Mouse (Mus musculus) heart, embryonic 14.5 days (tissue): ENCODE measurements at regions not wholly inside any gene's neighbourhood (a gene's known extent, or its start where the extent isn't known, plus 50 kb on each side); places are given as distances from the start of the nearest gene placed in this dataset.

Experiments
- ATAC-seq: fragments of 200-750 bp; cut with Nextera tagmentation; 2 replicates; pipeline ENCODE4 v1.8.0; 2017; ENCODE audit warnings: low read depth, moderate TSS enrichment; ENCODE audit not compliant: insufficient number of reproducible peaks, insufficient read depth, low FRiP score
- H3K27ac ChIP-seq, 2 experiments: fragments of 200-500 bp in 1 of 2; fragments of 300-500 bp in 1 of 2; sonication (generic) in 1 of 2; replicated peaks in 1 of 2; 2 replicates each; pipeline ENCODE4 v1.5.1; 2012 to 2014; ENCODE audit warnings: low read depth in 2 of 2, low read length in 2 of 2, control low read depth in 1 of 2, mild to moderate bottlenecking in 1 of 2, mixed read lengths in 1 of 2; ENCODE audit not compliant: control insufficient read depth in 1 of 2, insufficient read depth in 1 of 2
- H3K27me3 ChIP-seq: fragments of 300-500 bp; sonication (generic); 2 replicates; pipeline ENCODE4 v1.6.1; 2014; ENCODE audit warnings: mild to moderate bottlenecking, low read length, control low read depth; ENCODE audit not compliant: control insufficient read depth, insufficient read depth
- H3K36me3 ChIP-seq: fragments of 300-500 bp; sonication (generic); 2 replicates; pipeline ENCODE4 v1.6.1; 2014; ENCODE audit warnings: mild to moderate bottlenecking, control low read depth, low read length, mixed read lengths; ENCODE audit not compliant: control insufficient read depth, insufficient read depth
- H3K4me1 ChIP-seq, 2 experiments: fragments of 200-500 bp in 1 of 2; fragments of 300-500 bp in 1 of 2; sonication (generic) in 1 of 2; 2 replicates each; pipeline ENCODE4 v1.6.1; 2012 to 2014; ENCODE audit warnings: low read length in 2 of 2, control low read depth in 1 of 2, mixed read lengths in 1 of 2; ENCODE audit not compliant: control insufficient read depth in 2 of 2, insufficient read depth in 2 of 2
- H3K4me2 ChIP-seq: fragments of 300-500 bp; sonication (generic); 2 replicates; pipeline ENCODE4 v1.6.1; 2014; ENCODE audit warnings: mild to moderate bottlenecking, low read length
- H3K4me3 ChIP-seq, 2 experiments: fragments of 200-500 bp in 1 of 2; fragments of 300-500 bp in 1 of 2; sonication (generic) in 1 of 2; 2 replicates each; pipeline ENCODE4 v1.5.1; 2012 to 2014; ENCODE audit warnings: low read length in 2 of 2, mild to moderate bottlenecking in 2 of 2, control low read depth in 1 of 2, low read depth in 1 of 2, moderate library complexity in 1 of 2; ENCODE audit not compliant: control insufficient read depth in 1 of 2, insufficient read depth in 1 of 2
- H3K9ac ChIP-seq: fragments of 300-500 bp; sonication (generic); 2 replicates; pipeline ENCODE4 v1.6.1; 2014; ENCODE audit warnings: mild to moderate bottlenecking, low read length
- H3K9me3 ChIP-seq: fragments of 300-500 bp; sonication (generic); 2 replicates; pipeline ENCODE4 v1.6.1; 2016; ENCODE audit warnings: low read length, control low read depth; ENCODE audit not compliant: control insufficient read depth
- WGBS: fragments of 180-500 bp; shearing (Covaris S2); extraction: QIAGEN DNeasy Blood & Tissue Kit; methylation state at CpG from one replicate; pipeline ENCODE4 v1.1.7; 2014; 5-methylcytosine and 5-hydroxymethylcytosine counted together

DNA sequence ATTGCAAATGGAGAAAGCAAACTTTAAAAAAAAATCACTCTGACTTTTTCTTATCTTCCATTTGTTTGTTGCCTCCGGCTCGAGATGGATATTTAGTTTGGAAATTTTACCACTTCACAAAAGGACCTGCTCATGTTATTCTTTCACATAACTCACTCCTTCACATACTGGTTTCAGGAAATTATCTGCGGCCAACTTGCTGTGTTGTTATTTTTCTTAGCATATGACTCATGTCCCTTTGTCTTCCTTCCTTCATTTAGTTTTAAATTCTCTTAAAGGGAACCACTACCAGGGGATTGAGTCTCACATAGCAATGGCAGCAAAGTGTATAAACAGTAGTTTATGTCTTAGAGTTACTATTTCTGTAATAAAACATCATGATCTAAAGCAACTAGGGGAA lies 217.8 kb downstream of the Ahr start:
- peak; percentile 39; the same call in 1 of the 2 replicates for ATAC-seq
- H3K36me3 ChIP-seq: no peaks in the 10 kb centered on the region
- H3K9me3 ChIP-seq: no peaks in the 10 kb centered on the region
- no peak overlapping the region for H3K4me3 ChIP-seq
- H3K27ac ChIP-seq: peak overlapping the region; percentile 37 to 62; a peak in 1 of 4 replicates
- no peak overlapping the region for H3K9ac ChIP-seq
- H3K27me3 ChIP-seq: no peaks in the 10 kb centered on the region
- H3K4me2 ChIP-seq: no peak overlapping the region
- H3K4me1 ChIP-seq: no peaks in the 10 kb centered on the region
- 49% methylated on average over 3 of the region's 3 CpGs for whole genome bisulfite sequencing

DNA sequence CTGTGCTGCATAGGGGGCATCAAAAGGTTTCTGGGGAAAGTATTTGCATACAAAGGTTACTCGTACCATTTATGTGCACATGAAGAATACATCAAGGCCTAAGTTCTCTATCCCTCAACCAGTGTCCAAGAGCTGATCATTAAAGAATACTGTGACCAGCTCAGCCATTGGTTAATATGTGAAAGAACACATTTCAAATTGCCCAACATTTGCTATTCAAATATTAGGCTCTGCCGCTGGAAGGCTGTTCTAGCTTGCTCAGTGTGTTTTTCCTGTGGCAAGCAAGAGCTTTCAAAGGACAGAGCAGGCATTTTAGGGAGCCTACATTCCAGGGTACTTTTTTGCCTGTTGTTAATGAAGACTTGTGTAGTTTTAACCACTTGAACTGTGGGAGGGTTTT lies 220.8 kb downstream of the Ahr start:
- no peaks in the 10 kb centered on the region for H3K4me1 ChIP-seq
- no peak overlapping the region for H3K4me2 ChIP-seq
- H3K36me3 ChIP-seq: no peaks in the 10 kb centered on the region
- no peak overlapping the region for H3K4me3 ChIP-seq
- no peaks in the 10 kb centered on the region for H3K27me3 ChIP-seq
- WGBS: 90% methylated on average over 2 of the region's 2 CpGs
- no peak overlapping the region for H3K27ac ChIP-seq
- H3K9ac ChIP-seq: no peak overlapping the region
- H3K9me3 ChIP-seq: no peaks in the 10 kb centered on the region
- ATAC-seq: no peak

GRCm38 (mm10) chr12:35313191-35313925 lies 221.5 kb downstream of the Ahr start:
- Histone ChIP-seq H3K9me3 (no peaks in the 10 kb centered on the region), H3K9ac (no peak overlapping the region), H3K36me3 (no peaks in the 10 kb centered on the region), H3K4me2 (no peak overlapping the region), H3K4me1 (no peaks in the 10 kb centered on the region), H3K27ac (no peak overlapping the region), H3K27me3 (no peaks in the 10 kb centered on the region), H3K4me3 (no peak overlapping the region)
- ATAC-seq: no peak
- 54% methylated on average over 11 of the region's 11 CpGs for WGBS

GRCm38 (mm10) chr12:35308537-35308936 lies 226.3 kb downstream of the Ahr start:
- Histone ChIP-seq H3K27ac (no peak overlapping the region), H3K36me3 (no peaks in the 10 kb centered on the region), H3K4me2 (no peak overlapping the region), H3K9ac (no peak overlapping the region), H3K4me1 (no peaks in the 10 kb centered on the region), H3K4me3 (no peak overlapping the region), H3K9me3 (no peaks in the 10 kb centered on the region), H3K27me3 (no peaks in the 10 kb centered on the region)
- no peak for ATAC-seq

GRCm38 (mm10) chr12:35303764-35304717 lies 230.8 kb downstream of the Ahr start:
- no peaks in the 10 kb centered on the region for H3K36me3 ChIP-seq
- no peaks in the 10 kb centered on the region for H3K9me3 ChIP-seq
- WGBS: 69% methylated on average over 3 of the region's 3 CpGs
- ATAC-seq: no peak
- H3K9ac ChIP-seq: no peak overlapping the region
- H3K27ac ChIP-seq: no peak overlapping the region
- H3K4me1 ChIP-seq: no peaks in the 10 kb centered on the region
- no peak overlapping the region for H3K4me3 ChIP-seq
- no peaks in the 10 kb centered on the region for H3K27me3 ChIP-seq
- H3K4me2 ChIP-seq: no peak overlapping the region

DNA sequence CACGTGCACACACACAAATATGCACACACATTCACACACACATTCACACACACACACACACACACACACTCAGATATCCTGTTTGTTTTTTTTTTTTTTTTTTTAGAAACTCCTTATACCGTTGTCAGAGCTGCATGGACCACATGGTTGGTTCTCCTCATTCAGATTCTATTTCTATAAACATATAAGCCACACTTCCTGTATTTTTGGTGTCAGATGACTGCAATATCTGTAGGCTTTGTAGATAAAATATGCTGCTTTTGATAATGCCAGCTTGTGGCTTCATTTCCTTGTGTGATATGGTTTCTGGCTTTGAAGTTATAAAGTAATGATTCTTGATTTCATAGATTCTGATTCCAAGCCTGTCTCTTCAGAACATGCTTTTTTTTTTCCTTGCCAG lies 231.7 kb downstream of the Ahr start:
- WGBS: 86% methylated on average over 2 of the region's 2 CpGs
- Histone ChIP-seq H3K4me1 (no peaks in the 10 kb centered on the region), H3K36me3 (no peaks in the 10 kb centered on the region), H3K4me3 (no peak overlapping the region), H3K27me3 (no peaks in the 10 kb centered on the region), H3K9me3 (no peaks in the 10 kb centered on the region), H3K9ac (no peak overlapping the region), H3K4me2 (no peak overlapping the region), H3K27ac (no peak overlapping the region)
- no peak for ATAC-seq

- Histone ChIP-seq H3K4me3 (no peak overlapping the region), H3K9ac (no peak overlapping the region), H3K9me3 (no peaks in the 10 kb centered on the region), H3K4me2 (no peak overlapping the region), H3K27me3 (no peaks in the 10 kb centered on the region), H3K36me3 (no peaks in the 10 kb centered on the region), H3K4me1 (no peaks in the 10 kb centered on the region), H3K27ac (no peak overlapping the region)
- 88% methylated on average over 1 of the region's 1 CpGs for WGBS
- no peak for ATAC-seq
These were observed 240.2 kb downstream of the Ahr start for GRCm38 (mm10) chr12:35294668-35295067.
